Mouse (Mus musculus): ENCODE data around the gene Dhcr24.

Gene Dhcr24

GRCm38 (mm10) chr4:106560213-106560845 lies 509 bp upstream of the Dhcr24 start:
- DNase-seq (ENCODE audit: low spot score) = no peak

- no peak for DNase-seq (ENCODE audit: low spot score)
Measured at GRCm38 (mm10) chr4:106562006-106562405, 1.2 kb downstream of the Dhcr24 start.

GRCm38 (mm10) chr4:106562837-106563790 lies 2.3 kb downstream of the Dhcr24 start:
- DNase-seq (ENCODE audit: low spot score) = no peak

- DNase-seq (ENCODE audit: low spot score) = no peak
Measured at GRCm38 (mm10) chr4:106564161-106564560, 3.3 kb downstream of the Dhcr24 start.

GRCm38 (mm10) chr4:106569680-106570079 lies 8.8 kb downstream of the Dhcr24 start:
- DNase-seq (ENCODE audit: low spot score) = no peak

- no peak for DNase-seq (ENCODE audit: low spot score)
Measured at GRCm38 (mm10) chr4:106571081-106571724, 10.4 kb downstream of the Dhcr24 start.

GRCm38 (mm10) chr4:106575022-106575421 lies 14.2 kb downstream of the Dhcr24 start:
- DNase-seq (ENCODE audit: low spot score) = no peak

- DNase-seq (ENCODE audit: low spot score) = no peak
Measured at GRCm38 (mm10) chr4:106577511-106577910, 16.7 kb downstream of the Dhcr24 start.

- DNase-seq (ENCODE audit: low spot score) = no peak
Measured at GRCm38 (mm10) chr4:106581176-106581864, 20.5 kb downstream of the Dhcr24 start.

GRCm38 (mm10) chr4:106581865-106582204 lies 21.0 kb downstream of the Dhcr24 start:
- no peak for DNase-seq (ENCODE audit: low spot score)

GRCm38 (mm10) chr4:106582428-106583153 lies 21.8 kb downstream of the Dhcr24 start:
- DNase-seq (ENCODE audit: low spot score) = no peak

- DNase-seq (ENCODE audit: low spot score) = no peak
Measured at GRCm38 (mm10) chr4:106584665-106585064, 23.8 kb downstream of the Dhcr24 start.

- no peak for DNase-seq (ENCODE audit: low spot score)
Measured at GRCm38 (mm10) chr4:106587075-106587474, 26.2 kb downstream of the Dhcr24 start.

- DNase-seq (ENCODE audit: low spot score) = no peak
Measured at GRCm38 (mm10) chr4:106590142-106590541, 29.3 kb downstream of the Dhcr24 start.

GRCm38 (mm10) chr4:106590871-106591270 lies 30.0 kb downstream of the Dhcr24 start:
- DNase-seq (ENCODE audit: low spot score) = no peak

- no peak for DNase-seq (ENCODE audit: low spot score)
Measured at GRCm38 (mm10) chr4:106593636-106594035, 32.8 kb downstream of the Dhcr24 start.

- DNase-seq (ENCODE audit: low spot score) = no peak
Measured at GRCm38 (mm10) chr4:106596200-106596599, 35.4 kb downstream of the Dhcr24 start.

GRCm38 (mm10) chr4:106597055-106597454 lies 36.2 kb downstream of the Dhcr24 start:
- DNase-seq (ENCODE audit: low spot score) = no peak

GRCm38 (mm10) chr4:106597741-106598140 lies 36.9 kb downstream of the Dhcr24 start:
- DNase-seq (ENCODE audit: low spot score) = no peak

GRCm38 (mm10) chr4:106599415-106599814 lies 38.6 kb downstream of the Dhcr24 start:
- no peak for DNase-seq (ENCODE audit: low spot score)

- DNase-seq (ENCODE audit: low spot score) = no peak
Measured at GRCm38 (mm10) chr4:106600770-106601169, 39.9 kb downstream of the Dhcr24 start.
